Mouse (Mus musculus) liver, embryonic 16.5 days (tissue): ENCODE results near the gene Khdc4. TPM values are rescaled to one million over a fixed set of nuclear protein-coding genes. Genes with fewer than 3 reads are reported as not detected.

ENCODE experiments used
- ATAC-seq: fragments of 200-750 bp; cut with Nextera tagmentation; 2 replicates; pipeline ENCODE4 v1.8.0; 2017; ENCODE audit warnings: low read depth, mild to moderate bottlenecking, moderate number of reproducible peaks, moderate library complexity
- H3K27ac ChIP-seq: fragments of 300-500 bp; sonication (generic); 2 replicates; pipeline ENCODE4 v1.5.1; 2014; ENCODE audit warnings: mild to moderate bottlenecking, low read length
- H3K27me3 ChIP-seq: fragments of 300-500 bp; sonication (generic); 2 replicates; pipeline ENCODE4 v1.6.1; 2014; ENCODE audit warnings: low read depth, low read length, mixed read lengths; ENCODE audit not compliant: control insufficient read depth, insufficient read depth
- H3K36me3 ChIP-seq: fragments of 300-500 bp; sonication (generic); 2 replicates; pipeline ENCODE4 v1.6.1; 2014; ENCODE audit warnings: mild to moderate bottlenecking; ENCODE audit not compliant: control insufficient read depth, insufficient read depth
- H3K4me1 ChIP-seq: fragments of 300-500 bp; sonication (generic); 2 replicates; pipeline ENCODE4 v1.6.1; 2014; ENCODE audit warnings: low read depth, low read length, mixed read lengths; ENCODE audit not compliant: control insufficient read depth
- H3K4me2 ChIP-seq: fragments of 300-500 bp; sonication (generic); 2 replicates; pipeline ENCODE4 v1.6.1; 2014; ENCODE audit warnings: low read depth, low read length, mixed read lengths
- H3K4me3 ChIP-seq: fragments of 300-500 bp; sonication (generic); 2 replicates; pipeline ENCODE4 v1.5.1; 2014; ENCODE audit warnings: low read depth, mild to moderate bottlenecking, low read length
- H3K9ac ChIP-seq: fragments of 300-500 bp; sonication (generic); 2 replicates; pipeline ENCODE4 v1.6.1; 2014; ENCODE audit warnings: low read depth, low read length
- H3K9me3 ChIP-seq: fragments of 300-500 bp; sonication (generic); replicated peaks from 2 replicates; pipeline ENCODE4 v1.6.1; 2016; ENCODE audit warnings: low read length; ENCODE audit not compliant: control insufficient read depth
- WGBS: fragments of 180-500 bp; shearing (Covaris S2); extraction: QIAGEN DNeasy Blood & Tissue Kit; methylation state at CpG from one replicate; pipeline ENCODE4 v1.1.7; 2014; ENCODE audit not compliant: insufficient replicate concordance; 5-methylcytosine and 5-hydroxymethylcytosine counted together
- polyA plus RNA-seq: library from polyadenylated mRNA; unstranded; fragments of >200 nt; fragmentation: Nextera tagmentation; extraction: Ambion mirVana; gene quantifications from 2 replicates; pipeline ENCODE4 v1.2.1, GENCODE M21; 2015

The Khdc4 gene
- polyA plus RNA-seq, 1 experiment from 2014 or later = 24.5 TPM

DNA sequence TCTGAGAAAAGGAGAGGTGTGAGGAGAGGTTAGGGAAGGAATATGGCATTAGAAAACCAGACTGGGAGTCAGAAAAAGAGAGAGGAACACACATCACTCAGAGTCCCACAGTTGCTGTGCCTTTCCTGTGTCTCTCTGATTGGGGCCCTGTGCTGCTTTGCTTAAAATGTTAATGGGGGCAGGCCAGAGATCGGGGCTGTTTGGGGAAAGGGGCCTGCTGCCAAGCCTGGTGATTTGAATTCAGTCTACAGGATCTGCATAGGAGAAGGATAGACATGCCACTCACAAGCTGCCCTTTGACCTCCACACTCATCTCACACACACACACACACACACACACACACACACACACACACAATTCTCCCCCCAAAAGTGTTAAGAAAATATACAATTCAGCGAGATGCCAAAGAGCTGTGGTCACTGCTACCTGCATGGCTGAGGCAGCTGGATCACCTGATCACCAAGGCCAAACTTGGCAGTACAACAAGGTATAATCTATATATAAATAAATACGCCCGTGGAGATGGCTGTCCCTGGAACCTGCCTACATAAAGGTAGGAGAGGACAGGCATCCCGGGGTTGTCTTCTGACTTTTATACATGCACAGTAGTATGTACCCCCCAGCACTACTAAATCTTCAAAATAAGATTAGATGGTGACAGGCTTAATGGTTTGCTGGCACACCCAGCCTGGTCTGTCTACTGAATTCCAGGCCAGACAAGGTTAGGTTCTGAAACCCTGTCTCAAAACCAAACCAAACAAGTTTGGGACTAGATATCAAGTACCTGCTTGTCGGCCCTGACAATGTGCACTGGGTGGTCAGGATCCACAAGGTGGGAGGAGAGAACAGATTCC is 31.9 kb upstream of the Khdc4 start:
- Histone ChIP-seq H3K27ac (no peak overlapping the region), H3K27me3 (no peaks in the 10 kb centered on the region), H3K4me3 (no peak overlapping the region), H3K4me2 (no peak overlapping the region), H3K9me3 (no peaks in the 10 kb centered on the region), H3K4me1 (no peaks in the 10 kb centered on the region), H3K36me3 (no peaks in the 10 kb centered on the region), H3K9ac (no peak overlapping the region)
- ATAC-seq = no peak
- WGBS = 66% methylated on average over 6 of the region's 6 CpGs

DNA sequence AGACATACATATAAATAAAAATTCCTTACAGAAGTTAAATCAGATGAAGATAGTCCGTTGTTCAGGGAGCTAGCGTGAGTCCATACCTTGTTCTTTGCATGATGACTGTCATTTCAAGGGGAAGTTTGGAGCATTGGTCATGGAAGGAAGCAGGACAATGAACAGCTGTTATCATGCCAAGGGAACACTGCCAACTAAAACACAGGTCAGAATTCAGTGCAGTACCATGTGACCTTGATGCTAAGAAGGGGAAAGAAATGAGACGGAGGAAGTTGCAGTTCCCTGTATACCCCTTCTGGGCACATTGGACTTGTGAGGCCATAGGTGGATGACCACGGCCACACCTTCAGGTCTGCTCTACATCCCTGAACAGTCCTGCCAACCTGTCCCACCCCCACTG is 31.0 kb upstream of the Khdc4 start:
- Histone ChIP-seq H3K4me1 (no peaks in the 10 kb centered on the region), H3K27me3 (no peaks in the 10 kb centered on the region), H3K9ac (no peak overlapping the region), H3K4me2 (no peak overlapping the region), H3K36me3 (no peaks in the 10 kb centered on the region), H3K27ac (no peak overlapping the region), H3K4me3 (no peak overlapping the region), H3K9me3 (no peaks in the 10 kb centered on the region)
- whole genome bisulfite sequencing = 63% methylated on average over 4 of the region's 4 CpGs
- no peak for ATAC-seq

- Histone ChIP-seq H3K4me2 (no peak overlapping the region), H3K4me3 (no peak overlapping the region), H3K4me1 (no peaks in the 10 kb centered on the region), H3K9me3 (no peaks in the 10 kb centered on the region), H3K27me3 (no peaks in the 10 kb centered on the region), H3K36me3 (no peaks in the 10 kb centered on the region), H3K27ac (no peak overlapping the region), H3K9ac (no peak overlapping the region)
- 69% methylated on average over 8 of the region's 8 CpGs for WGBS
- no peak for ATAC-seq
Observed at GRCm38 (mm10) chr3:88655619-88656018, 30.0 kb upstream of the Khdc4 start.

- no peak overlapping the region for H3K4me2 ChIP-seq
- WGBS = 56% methylated on average over 5 of the region's 5 CpGs
- no peaks in the 10 kb centered on the region for H3K27me3 ChIP-seq
- no peaks in the 10 kb centered on the region for H3K9me3 ChIP-seq
- no peaks in the 10 kb centered on the region for H3K4me1 ChIP-seq
- H3K9ac ChIP-seq = no peak overlapping the region
- H3K36me3 ChIP-seq = no peaks in the 10 kb centered on the region
- no peak for ATAC-seq
- H3K27ac ChIP-seq = no peak overlapping the region
- no peak overlapping the region for H3K4me3 ChIP-seq
Observed at GRCm38 (mm10) chr3:88658441-88659127, 27.0 kb upstream of the Khdc4 start.

- H3K36me3 ChIP-seq = no peaks in the 10 kb centered on the region
- no peak overlapping the region for H3K4me2 ChIP-seq
- H3K4me3 ChIP-seq = no peak overlapping the region
- H3K9me3 ChIP-seq = no peaks in the 10 kb centered on the region
- no peaks in the 10 kb centered on the region for H3K27me3 ChIP-seq
- H3K4me1 ChIP-seq = no peaks in the 10 kb centered on the region
- no peak overlapping the region for H3K9ac ChIP-seq
- 20% methylated on average over 6 of the region's 6 CpGs for WGBS
- no peak overlapping the region for H3K27ac ChIP-seq
- no peak for ATAC-seq
Observed at GRCm38 (mm10) chr3:88659798-88660197, 25.8 kb upstream of the Khdc4 start.

- 27% methylated on average over 4 of the region's 4 CpGs for WGBS
Observed at GRCm38 (mm10) chr3:88664095-88664494, 21.5 kb upstream of the Khdc4 start.

DNA sequence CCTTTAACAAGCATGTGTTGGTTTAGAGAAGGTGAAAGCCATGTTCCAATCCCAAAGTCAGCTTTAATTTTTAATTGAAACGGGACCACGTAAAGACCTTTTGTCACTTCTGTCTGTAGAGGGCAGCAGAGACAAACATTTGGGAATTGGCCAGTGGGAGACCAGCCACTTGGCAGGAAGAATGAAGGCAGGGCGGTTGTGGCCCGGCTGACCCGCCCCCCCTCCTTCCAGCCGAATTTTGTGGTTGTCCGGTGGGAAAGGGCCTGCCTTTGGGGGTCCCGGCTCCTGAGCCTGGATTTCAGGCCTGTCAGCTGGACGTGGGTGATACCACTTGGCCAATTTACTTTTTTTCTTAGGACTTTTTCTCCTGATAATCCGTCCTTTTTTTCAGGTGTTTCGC is 8.2 kb upstream of the Khdc4 start:
- WGBS = 8% methylated on average over 11 of the region's 11 CpGs
- peak overlapping the region; percentile 51; the same call in 1 of the 2 replicates for H3K9ac ChIP-seq
- no peaks in the 10 kb centered on the region for H3K9me3 ChIP-seq
- peaks cover 4% of the 10 kb centered on the region; the same call in 1 of the 2 replicates for H3K4me1 ChIP-seq
- H3K27me3 ChIP-seq = no peaks in the 10 kb centered on the region
- ATAC-seq = peak; percentile 45; the same call in 1 of the 2 replicates
- peak overlapping the region; percentile 64 for H3K4me2 ChIP-seq
- H3K27ac ChIP-seq = no peak overlapping the region
- no peaks in the 10 kb centered on the region for H3K36me3 ChIP-seq
- H3K4me3 ChIP-seq = peak overlapping the region; percentile 40

More at GRCm38 (mm10) chr3:88664095-88664494, 21.5 kb upstream of the Khdc4 start:
- Histone ChIP-seq H3K27me3 (no peaks in the 10 kb centered on the region), H3K36me3 (no peaks in the 10 kb centered on the region), H3K9ac (no peak overlapping the region), H3K27ac (no peak overlapping the region), H3K4me3 (no peak overlapping the region), H3K4me1 (no peaks in the 10 kb centered on the region), H3K9me3 (no peaks in the 10 kb centered on the region), H3K4me2 (no peak overlapping the region)
- no peak for ATAC-seq

DNA sequence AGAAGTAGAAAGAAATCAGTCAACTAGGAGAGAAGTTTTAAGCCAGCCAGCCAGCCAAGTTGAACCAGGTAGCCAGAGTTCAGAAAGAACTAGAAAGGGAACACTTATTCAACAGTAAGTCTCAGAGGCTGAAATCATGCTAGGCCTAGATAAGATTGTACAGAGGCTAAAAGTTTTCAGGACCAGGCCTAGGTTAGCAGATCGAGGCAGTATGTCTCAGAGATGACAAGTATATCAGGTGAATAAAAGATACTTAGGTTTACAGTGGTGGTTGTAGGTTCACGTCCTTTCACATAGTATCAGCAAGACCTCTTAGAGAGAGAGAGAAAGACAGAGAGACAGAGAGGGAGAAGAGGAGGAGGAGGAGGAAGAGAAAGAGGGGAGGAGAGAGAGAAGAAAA is 1.8 kb upstream of the Khdc4 start:
- no peaks in the 10 kb centered on the region for H3K9me3 ChIP-seq
- no peak overlapping the region for H3K4me3 ChIP-seq
- H3K27ac ChIP-seq = no peak overlapping the region
- no peak for ATAC-seq
- peaks cover 5% of the 10 kb centered on the region; the same call in 1 of the 2 replicates for H3K36me3 ChIP-seq
- H3K27me3 ChIP-seq = no peaks in the 10 kb centered on the region
- peaks cover 11% of the 10 kb centered on the region for H3K4me1 ChIP-seq
- no peak overlapping the region for H3K9ac ChIP-seq
- WGBS = 50% methylated on average over 2 of the region's 2 CpGs
- no peak overlapping the region for H3K4me2 ChIP-seq
